In genomic region chr11:36000585-36001281, GRCm38 (mm10) we compare ENCODE assay signal across 8 mouse cellular contexts. TPM values are rescaled to one million over a fixed set of nuclear protein-coding genes. Genes with fewer than 3 reads are reported as not detected.
DNase-seq lines count a peak whose midpoint lies in the region; ATAC-seq and TF ChIP-seq lines count a peak whose summit lies in the region.

No protein-coding gene starts in this region.

- TF ChIP-seq POLR2A in embryonic fibroblast, embryonic 13.5 days (IDR thresholded peaks at IDR 0.05; ENCODE audit: low read depth, low read length): no peak

- H3K4me1 ChIP-seq in kidney, postnatal 0 days (replicated peaks; ENCODE audit: insufficient read depth, low read length): no peaks in the 10 kb centered on the region
- peaks cover 6% of the 10 kb centered on the region; the same call in 1 of the 2 replicates for H3K4me1 ChIP-seq in embryonic fibroblast, embryonic 13.5 days (ENCODE audit: control insufficient read depth, insufficient read depth, low read length)
- peaks cover 5% of the 10 kb centered on the region for H3K4me1 ChIP-seq in limb, embryonic 15.5 days

- H3K36me3 ChIP-seq in kidney, postnatal 0 days (ENCODE audit: insufficient read depth, low read length): no peaks in the 10 kb centered on the region
- H3K36me3 ChIP-seq in limb, embryonic 15.5 days: no peaks in the 10 kb centered on the region

- H3K9ac ChIP-seq in kidney, postnatal 0 days (ENCODE audit: low read depth, low read length): no peak overlapping the region
- no peak overlapping the region for H3K9ac ChIP-seq in limb, embryonic 15.5 days

- peak overlapping the region; percentile 51 for H3K4me2 ChIP-seq in kidney, postnatal 0 days (ENCODE audit: low read length)
- H3K4me2 ChIP-seq in limb, embryonic 15.5 days: peak overlapping the region; percentile 50

- H3K27me3 ChIP-seq in kidney, postnatal 0 days (ENCODE audit: insufficient read depth, low read length): no peaks in the 10 kb centered on the region
- H3K27me3 ChIP-seq in limb, embryonic 15.5 days: peaks cover 33% of the 10 kb centered on the region

- 4% methylated on average over 10 of the region's 10 CpGs for WGBS in kidney, postnatal 0 days
- 13% methylated on average over 10 of the region's 10 CpGs for WGBS in limb, embryonic 15.5 days

- no peaks in the 10 kb centered on the region for H3K9me3 ChIP-seq in kidney, postnatal 0 days (replicated peaks; ENCODE audit: low read length)
- H3K9me3 ChIP-seq in limb, embryonic 15.5 days: no peaks in the 10 kb centered on the region

- H3K27ac ChIP-seq in kidney, postnatal 0 days: no peak overlapping the region
- H3K27ac ChIP-seq in embryonic fibroblast, embryonic 13.5 days (ENCODE audit: insufficient read depth, low read length): no peak overlapping the region
- H3K27ac ChIP-seq in limb, embryonic 15.5 days: no peak overlapping the region

- no peak overlapping the region for H3K4me3 ChIP-seq in kidney, postnatal 0 days (replicated peaks; ENCODE audit: low read depth, low read length)
- H3K4me3 ChIP-seq in embryonic fibroblast, embryonic 13.5 days (ENCODE audit: insufficient read depth, low read length): 0 out of 2 replicates have a peak overlapping the region, but pooled peaks have one; percentile 4
- H3K4me3 ChIP-seq in limb, embryonic 15.5 days: peak overlapping the region; percentile 19

- ATAC-seq in kidney, postnatal 0 days (replicated peaks; ENCODE audit: low FRiP score, low read depth): peak; percentile 15; the same call in 1 of the 2 replicates
- ATAC-seq in limb, embryonic 15.5 days (ENCODE audit: insufficient number of reproducible peaks, low FRiP score, low TSS enrichment, low read depth): no peak

- DNase-seq in kidney, postnatal 0 days (ENCODE audit: low spot score): no peak
- DNase-seq in kidney, postnatal 10 days: no peak
- peak; percentile 64 for DNase-seq in retina, postnatal 1 day
- DNase-seq in adrenal gland, adult 2 months: no peak
- DNase-seq in cerebellum, adult 11 months: no peak
- DNase-seq in kidney, postnatal 14 days: no peak

- no peak for TF ChIP-seq CTCF in kidney, postnatal 0 days (IDR thresholded peaks at IDR 0.05; ENCODE audit: low read depth)
- no peak for TF ChIP-seq CTCF in embryonic fibroblast, embryonic 13.5 days (IDR thresholded peaks at IDR 0.05; ENCODE audit: borderline replicate concordance, insufficient read depth, low read length)

RNA-seq across cellular contexts. Expression of gene Wwc1, which starts 20.4 kb away (rescaled TPM):
- polyA plus RNA-seq in kidney, postnatal 0 days (2015; fragmentation: Nextera tagmentation; extraction: Ambion mirVana): 15.6 and 20.4 TPM in 2 replicates
- polyA plus RNA-seq in embryonic fibroblast, embryonic 13.5 days (2011; ENCODE audit: insufficient read length, low read depth, missing spikeins): 4.2 and 6.2 TPM in 2 replicates
- 6.0 TPM in 2 replicates for polyA plus RNA-seq in limb, embryonic 15.5 days (2015; fragmentation: Nextera tagmentation; extraction: Ambion mirVana)
- total RNA-seq in adrenal gland, adult 2 months (2021): 10 to 100 TPM; 81.6 to 88.3 TPM
- 27.1 and 35.2 TPM in 2 replicates for polyA plus RNA-seq in adrenal gland, adult 2 months (2012; rRNA removed)
